Mouse (Mus musculus) layer of hippocampus, adult 18-20 months (tissue): ENCODE results near the gene Cnbd2. TPM values are rescaled to one million over a fixed set of nuclear protein-coding genes. Genes with fewer than 3 reads are reported as not detected.

Experiments
- microRNA-seq, 2 experiments: library from miRNA; unstranded; fragments of <30 nt; microRNA quantifications; one replicate each; pipeline ENCODE4 v1.2.0; 2021
- total RNA-seq, 2 experiments: library from RNA; stranded (reverse); gene quantifications; 2 replicates each; pipeline ENCODE4 v1.2.3; 2021

The Cnbd2 gene
- total RNA-seq, 2 experiments from 2014 or later: 5.4 to 6.7 TPM

Small RNA genes lying within 50 kb of the gene (microRNA-seq; reads per million reads assigned to microRNA genes)
- gene Gm22758 (0 reads per million in 2 experiments), gene Gm22759 (0 reads per million in 2 experiments)

Other genes with a start within 250 kb of the Cnbd2 start
- gene Spag4, start 247.1 kb upstream of the Cnbd2 start, total RNA-seq: 1 to 10 TPM; 2.5 to 3.5 TPM
- gene Cpne1, start 200.3 kb upstream of the Cnbd2 start, total RNA-seq: 10 to 100 TPM; 23.1 to 32.0 TPM
- 10 to 100 TPM; 31.8 to 32.1 TPM for gene Rbm12, start 200.3 kb upstream of the Cnbd2 start, total RNA-seq
- 10 to 100 TPM; 23.3 to 26.4 TPM for gene Gm28036, start 185.2 kb upstream of the Cnbd2 start, total RNA-seq
- gene Romo1, start 168.3 kb upstream of the Cnbd2 start, total RNA-seq: 100 to 1,000 TPM; 156 to 158 TPM
- 10 to 100 TPM; 43.6 to 44.3 TPM for gene Nfs1, start 168.1 kb upstream of the Cnbd2 start, total RNA-seq
- gene Rbm39, start 132.1 kb upstream of the Cnbd2 start, total RNA-seq: 100 to 1,000 TPM; 309 to 321 TPM
- gene Phf20, start 115.8 kb upstream of the Cnbd2 start, total RNA-seq: 100 to 1,000 TPM; 104 to 108 TPM
- gene Scand1, start 405 bp downstream of the Cnbd2 start, total RNA-seq: 10 to 100 TPM; 91.6 to 95.1 TPM
- gene Epb41l1, start 108.6 kb downstream of the Cnbd2 start, total RNA-seq: 100 to 1,000 TPM; 338 to 343 TPM
- 10 to 100 TPM; 34.4 to 34.7 TPM for gene Aar2, start 235.3 kb downstream of the Cnbd2 start, total RNA-seq